Mouse (Mus musculus) ES-E14 (cell line): ENCODE results near the gene Irs1. TPM values are rescaled to one million over a fixed set of nuclear protein-coding genes. Genes with fewer than 3 reads are reported as not detected.

Experiments
- DNase-seq: peaks from one replicate; pipeline ENCODE4 v3.0.0-alpha.2; 2013; ENCODE audit warnings: low read depth, low spot score
- H3K27ac ChIP-seq: 2 replicates; pipeline ENCODE4 v1.5.1; 2012; ENCODE audit warnings: low read depth, mild to moderate bottlenecking, low read length, moderate library complexity, mixed read lengths; ENCODE audit not compliant: poor library complexity, insufficient read depth, severe bottlenecking
- H3K36me3 ChIP-seq: 2 replicates; pipeline ENCODE4 v1.6.1; 2012; ENCODE audit warnings: mild to moderate bottlenecking, low read length, moderate library complexity, mixed read lengths; ENCODE audit not compliant: control insufficient read depth, poor library complexity, insufficient read depth, severe bottlenecking
- H3K4me1 ChIP-seq, 2 experiments: fragments of 150-350 bp in 1 of 2; sonication (generic) in 1 of 2; 2 replicates each; pipeline ENCODE4 v1.6.1; 2012; ENCODE audit warnings: low read length in 2 of 2, mild to moderate bottlenecking in 1 of 2, mixed read lengths in 1 of 2; ENCODE audit not compliant: control insufficient read depth in 2 of 2, insufficient read depth in 2 of 2, poor library complexity in 1 of 2
- H3K4me3 ChIP-seq, 2 experiments: fragments of 150-350 bp in 1 of 2; sonication (generic) in 1 of 2; 2 replicates each; pipeline ENCODE4 v1.5.1; 2012; ENCODE audit warnings: low read length in 2 of 2, low read depth in 1 of 2, mild to moderate bottlenecking in 1 of 2, mixed read lengths in 1 of 2; ENCODE audit not compliant: insufficient read depth in 1 of 2, poor library complexity in 1 of 2, severe bottlenecking in 1 of 2
- H3K9ac ChIP-seq: 2 replicates; pipeline ENCODE4 v1.6.1; 2012; ENCODE audit warnings: low read depth, mild to moderate bottlenecking, low read length, mixed read lengths; ENCODE audit not compliant: poor library complexity, insufficient read depth, severe bottlenecking
- H3K9me3 ChIP-seq: fragments of 150-350 bp; sonication (generic); 2 replicates; pipeline ENCODE4 v1.6.1; 2012; ENCODE audit warnings: low read depth, mild to moderate bottlenecking, low read length; ENCODE audit not compliant: control insufficient read depth, insufficient read depth
- CHD2 ChIP-seq: IDR thresholded peaks from 2 replicates; pipeline ENCODE4 v1.6.1; 2014; ENCODE audit warnings: mild to moderate bottlenecking, low read depth, low read length, inconsistent platforms
- HCFC1 ChIP-seq: IDR thresholded peaks from 2 replicates; pipeline ENCODE4 v1.6.1; 2012; ENCODE audit warnings: low read length, inconsistent platforms, borderline replicate concordance; ENCODE audit not compliant: insufficient read depth
- MAFK ChIP-seq: IDR thresholded peaks from 2 replicates; pipeline ENCODE4 v1.6.1; 2014; ENCODE audit warnings: mild to moderate bottlenecking, low read depth, low read length, inconsistent platforms; ENCODE audit not compliant: insufficient read depth
- ZC3H11A ChIP-seq: IDR thresholded peaks from 2 replicates; pipeline ENCODE4 v1.6.1; 2012; ENCODE audit warnings: low read depth, mild to moderate bottlenecking, inconsistent platforms, low read length, borderline replicate concordance
- ZNF384 ChIP-seq: IDR thresholded peaks from 2 replicates; pipeline ENCODE4 v1.6.1; 2012; ENCODE audit warnings: low read depth, low read length, inconsistent platforms
- in situ Hi-C, 2 experiments: fragments of 600-800 bp; cut with MboI; formaldehyde crosslinking; loops; one replicate each; pipeline ENCODE4 v1.15.1; 2025; ENCODE audit warnings: low sequenced_read_pairs in 2 of 2, inconsistent platforms in 1 of 2; ENCODE audit not compliant: unreplicated experiment in 2 of 2
- total RNA-seq: library from RNA; depleted of rRNA; stranded (reverse); fragments of 300-350 nt; gene quantifications from 2 replicates; pipeline ENCODE4 v1.2.3, GENCODE M21; 2012

Irs1 gene
- total RNA-seq, 1 experiment, result 8.1 TPM

- H3K9ac ChIP-seq, result no peak overlapping the region
- no peak overlapping the region for H3K4me3 ChIP-seq
- H3K36me3 ChIP-seq, result no peaks in the 10 kb centered on the region
- in situ Hi-C loops, result no loop called here
- no peaks in the 10 kb centered on the region for H3K9me3 ChIP-seq
- DNase-seq, result no peak
- H3K27ac ChIP-seq, result no peak overlapping the region
- H3K4me1 ChIP-seq, result no peaks in the 10 kb centered on the region
- no peak for TF ChIP-seq HCFC1
- no peak for TF ChIP-seq CHD2
- no peak for TF ChIP-seq ZC3H11A
- TF ChIP-seq ZNF384, result no peak
- no peak for TF ChIP-seq MAFK
These were observed 33.8 kb downstream of the Irs1 start for GRCm38 (mm10) chr1:82257457-82257856.

- H3K4me1 ChIP-seq, result no peaks in the 10 kb centered on the region
- no peaks in the 10 kb centered on the region for H3K36me3 ChIP-seq
- TF ChIP-seq CHD2, result no peak
- no peak for TF ChIP-seq HCFC1
- TF ChIP-seq MAFK, result no peak
- no peak for TF ChIP-seq ZNF384
- TF ChIP-seq ZC3H11A, result no peak
- H3K9ac ChIP-seq, result no peak overlapping the region
- H3K4me3 ChIP-seq, result no peak overlapping the region
- no peak overlapping the region for H3K27ac ChIP-seq
- DNase-seq, result no peak
- in situ Hi-C loops, result no loop called here
- no peaks in the 10 kb centered on the region for H3K9me3 ChIP-seq
These were observed 37.3 kb downstream of the Irs1 start for GRCm38 (mm10) chr1:82253789-82254445.

GRCm38 (mm10) chr1:82247221-82247951 is 43.8 kb downstream of the Irs1 start:
- Histone ChIP-seq H3K27ac (no peak overlapping the region), H3K9me3 (no peaks in the 10 kb centered on the region), H3K9ac (no peak overlapping the region), H3K4me3 (no peak overlapping the region), H3K36me3 (no peaks in the 10 kb centered on the region), H3K4me1 (no peaks in the 10 kb centered on the region)
- TF ChIP-seq ZC3H11A (no peak), CHD2 (no peak), HCFC1 (no peak), ZNF384 (no peak), MAFK (no peak)
- in situ Hi-C loops, result no loop called here
- no peak for DNase-seq

- no peaks in the 10 kb centered on the region for H3K9me3 ChIP-seq
- no peaks in the 10 kb centered on the region for H3K4me1 ChIP-seq
- no peak for DNase-seq
- H3K9ac ChIP-seq, result no peak overlapping the region
- H3K27ac ChIP-seq, result no peak overlapping the region
- no peak for TF ChIP-seq ZNF384
- H3K36me3 ChIP-seq, result no peaks in the 10 kb centered on the region
- in situ Hi-C loops, result no loop called here
- H3K4me3 ChIP-seq, result no peak overlapping the region
These were observed 46.2 kb downstream of the Irs1 start for GRCm38 (mm10) chr1:82245002-82245401.
